Mouse (Mus musculus) forebrain, embryonic 16.5 days (tissue): ENCODE measurements around the gene Med31. TPM values are rescaled to one million over a fixed set of nuclear protein-coding genes. Genes with fewer than 3 reads are reported as not detected.

Source experiments
- ATAC-seq: fragments of 200-750 bp; cut with Nextera tagmentation; 2 replicates; pipeline ENCODE4 v1.8.0; 2017; ENCODE audit warnings: mild to moderate bottlenecking, moderate library complexity
- H3K27ac ChIP-seq: fragments of 300-500 bp; sonication (generic); 2 replicates; pipeline ENCODE4 v1.5.1; 2014; ENCODE audit warnings: low read length, control low read depth
- H3K27me3 ChIP-seq: fragments of 300-500 bp; sonication (generic); replicated peaks from 2 replicates; pipeline ENCODE4 v1.6.1; 2014; ENCODE audit warnings: low read length; ENCODE audit not compliant: control insufficient read depth, insufficient read depth
- H3K36me3 ChIP-seq: fragments of 300-500 bp; sonication (generic); 2 replicates; pipeline ENCODE4 v1.6.1; 2014; ENCODE audit not compliant: control insufficient read depth, insufficient read depth
- H3K4me1 ChIP-seq: fragments of 300-500 bp; sonication (generic); replicated peaks from 2 replicates; pipeline ENCODE4 v1.6.1; 2014; ENCODE audit warnings: low read length; ENCODE audit not compliant: control insufficient read depth, insufficient read depth
- H3K4me2 ChIP-seq: fragments of 300-500 bp; sonication (generic); 2 replicates; pipeline ENCODE4 v1.6.1; 2014; ENCODE audit warnings: mild to moderate bottlenecking, low read length, control low read depth
- H3K4me3 ChIP-seq: fragments of 300-500 bp; sonication (generic); replicated peaks from 2 replicates; pipeline ENCODE4 v1.5.1; 2014; ENCODE audit warnings: mild to moderate bottlenecking, low read length, control low read depth
- H3K9ac ChIP-seq: fragments of 300-500 bp; sonication (generic); replicated peaks from 2 replicates; pipeline ENCODE4 v1.6.1; 2014; ENCODE audit warnings: low read depth, low read length, control low read depth
- H3K9me3 ChIP-seq: fragments of 300-500 bp; sonication (generic); 2 replicates; pipeline ENCODE4 v1.6.1; 2016; ENCODE audit warnings: low read length; ENCODE audit not compliant: control insufficient read depth
- WGBS: fragments of 180-500 bp; shearing (Covaris S2); extraction: QIAGEN DNeasy Blood & Tissue Kit; methylation state at CpG from one replicate; pipeline ENCODE4 v1.1.7; 2014; 5-methylcytosine and 5-hydroxymethylcytosine counted together
- polyA plus RNA-seq: library from polyadenylated mRNA; unstranded; fragments of >200 nt; fragmentation: Nextera tagmentation; extraction: Ambion mirVana; gene quantifications from 2 replicates; pipeline ENCODE4 v1.2.1, GENCODE M21; 2015

Gene Med31
- polyA plus RNA-seq, 1 experiment from 2014 or later: 67.8 TPM

- Histone ChIP-seq H3K4me2 (no peak overlapping the region), H3K36me3 (no peaks in the 10 kb centered on the region), H3K27ac (no peak overlapping the region), H3K9ac (no peak overlapping the region), H3K4me1 (peaks cover 8% of the 10 kb centered on the region), H3K27me3 (no peaks in the 10 kb centered on the region), H3K4me3 (no peak overlapping the region), H3K9me3 (no peaks in the 10 kb centered on the region)
- no peak for ATAC-seq
- 93% methylated on average over 6 of the region's 6 CpGs for WGBS
Observed at GRCm38 (mm10) chr11:72226901-72227300, 11.5 kb upstream of the Med31 start.

DNA sequence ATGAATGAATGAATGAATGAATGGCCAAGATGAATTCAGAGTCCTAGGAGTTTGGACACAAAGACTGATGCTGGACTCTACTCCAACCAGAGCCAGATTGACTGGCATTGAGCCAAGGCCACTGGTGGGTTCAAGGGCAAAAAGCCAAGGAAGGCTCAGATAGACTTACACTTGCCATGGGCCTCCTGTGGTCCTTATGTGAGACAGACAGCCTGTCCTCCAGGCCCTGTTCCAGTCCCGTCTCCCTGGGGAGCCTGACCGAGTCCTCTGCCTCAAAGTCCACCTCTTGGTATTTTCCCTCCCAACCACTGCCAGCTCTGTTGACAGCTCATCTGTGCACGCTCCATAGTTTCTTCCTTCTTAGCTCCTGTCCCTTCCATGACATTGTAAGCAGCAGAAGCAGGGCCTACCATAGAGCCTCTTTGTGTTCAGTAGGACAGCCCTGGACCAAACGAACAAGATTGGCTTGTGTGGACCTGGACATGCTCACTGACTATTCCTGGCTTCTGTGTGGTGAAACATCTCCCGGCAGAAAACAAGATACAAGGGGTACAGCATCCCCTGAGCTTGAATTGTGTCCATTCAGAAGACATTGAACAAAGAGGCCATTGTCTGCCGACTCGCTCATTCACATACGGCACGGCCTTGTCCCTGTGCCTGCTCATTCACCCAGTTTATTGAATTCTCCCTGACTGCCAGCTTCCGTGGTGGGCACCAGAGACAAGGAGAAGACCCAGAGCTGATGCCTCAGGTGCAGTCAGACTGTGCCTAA lies 10.8 kb upstream of the Med31 start:
- Histone ChIP-seq H3K4me1 (peaks cover 8% of the 10 kb centered on the region), H3K9me3 (no peaks in the 10 kb centered on the region), H3K27me3 (no peaks in the 10 kb centered on the region), H3K9ac (no peak overlapping the region), H3K4me2 (no peak overlapping the region), H3K4me3 (no peak overlapping the region), H3K27ac (no peak overlapping the region), H3K36me3 (no peaks in the 10 kb centered on the region)
- WGBS: 22% methylated on average over 10 of the region's 10 CpGs
- ATAC-seq: no peak

GRCm38 (mm10) chr11:72224865-72225264 lies 9.5 kb upstream of the Med31 start:
- WGBS: 17% methylated on average over 5 of the region's 5 CpGs
- Histone ChIP-seq H3K27ac (no peak overlapping the region), H3K36me3 (no peaks in the 10 kb centered on the region), H3K4me1 (peaks cover 8% of the 10 kb centered on the region), H3K9ac (no peak overlapping the region), H3K27me3 (no peaks in the 10 kb centered on the region), H3K9me3 (no peaks in the 10 kb centered on the region), H3K4me3 (no peak overlapping the region), H3K4me2 (no peak overlapping the region)
- ATAC-seq: peak; percentile 50; the same call in 1 of the 2 replicates

DNA sequence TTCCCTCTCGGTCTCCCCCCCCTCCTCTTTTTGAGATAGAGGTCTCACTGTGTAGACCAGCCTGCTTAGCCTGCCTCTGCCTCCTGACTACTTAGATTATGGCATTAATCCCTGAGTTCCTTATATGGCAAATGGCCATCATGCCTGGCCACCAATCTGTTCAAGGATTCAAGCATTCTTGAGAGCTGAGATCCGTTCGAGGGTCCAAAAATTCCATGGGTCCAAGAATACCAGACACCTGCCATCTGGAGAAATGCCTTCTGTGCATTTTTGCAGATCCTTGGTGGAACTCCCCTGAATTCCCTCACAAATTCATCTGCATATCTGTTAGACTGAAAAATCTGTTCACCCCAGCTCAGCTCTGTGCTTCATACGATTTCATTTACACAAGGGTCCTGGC lies 8.0 kb upstream of the Med31 start:
- no peaks in the 10 kb centered on the region for H3K36me3 ChIP-seq
- no peak overlapping the region for H3K4me2 ChIP-seq
- 56% methylated on average over 4 of the region's 4 CpGs for WGBS
- no peak overlapping the region for H3K4me3 ChIP-seq
- no peak overlapping the region for H3K9ac ChIP-seq
- H3K9me3 ChIP-seq: no peaks in the 10 kb centered on the region
- no peaks in the 10 kb centered on the region for H3K27me3 ChIP-seq
- ATAC-seq: no peak
- H3K27ac ChIP-seq: no peak overlapping the region
- H3K4me1 ChIP-seq: peaks cover 8% of the 10 kb centered on the region

DNA sequence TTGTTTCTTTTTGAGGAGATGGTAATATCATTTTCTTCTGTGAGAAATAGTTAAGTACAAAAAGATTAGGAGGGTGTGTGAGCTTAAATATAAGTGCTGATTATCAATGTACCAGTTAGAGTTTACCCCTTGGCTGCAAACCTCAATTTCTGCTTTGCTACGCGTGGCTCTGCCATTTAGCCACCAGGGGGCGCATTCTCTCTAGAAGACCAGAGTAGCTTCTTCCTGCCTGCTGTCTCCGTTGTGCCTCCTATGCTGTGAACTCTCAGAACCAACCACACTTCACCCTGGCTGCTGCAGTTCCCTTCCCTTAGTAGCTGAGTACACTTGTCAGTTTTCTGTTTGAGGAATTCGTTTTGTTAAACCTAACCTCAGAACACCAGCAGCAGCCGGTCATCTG lies 5.9 kb upstream of the Med31 start:
- Histone ChIP-seq H3K4me3 (no peak overlapping the region), H3K9ac (no peak overlapping the region), H3K4me2 (no peak overlapping the region), H3K36me3 (no peaks in the 10 kb centered on the region), H3K27ac (no peak overlapping the region), H3K9me3 (no peaks in the 10 kb centered on the region), H3K27me3 (no peaks in the 10 kb centered on the region), H3K4me1 (peaks cover 13% of the 10 kb centered on the region)
- WGBS: 14% methylated on average over 6 of the region's 6 CpGs
- ATAC-seq: no peak

GRCm38 (mm10) chr11:72217116-72217515 lies 1.7 kb upstream of the Med31 start:
- Histone ChIP-seq H3K9ac (0 out of 2 replicates have a peak overlapping the region, but pooled peaks have one; percentile 13), H3K9me3 (no peaks in the 10 kb centered on the region), H3K4me3 (no peak overlapping the region), H3K4me1 (peaks cover 16% of the 10 kb centered on the region), H3K4me2 (peak overlapping the region; percentile 5; the same call in 1 of the 2 replicates), H3K27me3 (no peaks in the 10 kb centered on the region), H3K27ac (no peak overlapping the region), H3K36me3 (0 out of 2 replicates have a peak, but pooled peaks cover 2% of the 10 kb centered on the region)
- WGBS: 84% methylated on average over 5 of the region's 5 CpGs
- ATAC-seq: no peak

DNA sequence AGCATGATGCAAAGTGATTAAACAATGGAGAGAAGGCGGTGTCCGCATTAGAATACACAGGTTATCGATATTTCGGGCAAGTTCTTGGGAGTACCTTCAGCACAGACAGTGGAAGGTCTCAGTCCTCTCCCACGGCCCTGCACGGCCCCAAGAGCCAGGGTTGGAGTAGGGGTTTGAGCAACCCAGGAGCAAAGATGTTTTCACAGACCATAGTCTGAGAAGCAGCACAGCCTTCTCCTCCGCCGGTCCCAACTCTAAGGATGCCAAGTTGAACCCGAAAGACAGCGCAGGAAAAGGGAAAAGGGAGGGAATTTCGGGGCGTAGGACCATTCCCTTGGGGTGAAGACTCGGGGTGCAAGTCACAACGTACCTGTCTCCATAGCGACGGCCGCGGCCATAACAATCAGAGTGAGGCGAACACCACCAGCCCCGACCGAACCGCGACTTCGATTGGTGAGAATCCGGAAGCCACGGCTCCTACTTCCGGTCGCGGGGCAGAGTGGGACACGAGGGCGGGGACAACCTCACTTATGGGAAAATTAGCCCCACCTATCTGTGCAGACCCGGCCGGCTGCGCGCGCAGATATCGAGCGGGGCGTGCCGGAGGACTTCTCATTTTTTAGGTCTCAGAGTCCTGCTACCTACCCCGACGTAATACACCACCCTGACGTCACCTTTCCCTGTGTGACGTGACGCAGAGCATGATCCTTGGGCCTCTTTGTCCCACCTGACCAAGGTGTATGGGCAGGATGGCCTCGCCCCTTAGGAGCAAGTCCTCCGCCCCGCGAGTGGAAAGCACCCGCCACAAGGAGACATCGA lies 592 bp downstream of the Med31 start:
- peak overlapping the region; percentile 85 for H3K27ac ChIP-seq
- peak; percentile 97 for ATAC-seq
- H3K36me3 ChIP-seq: peaks cover 18% of the 10 kb centered on the region
- H3K9ac ChIP-seq: peak overlapping the region; percentile 73
- H3K4me1 ChIP-seq: peaks cover 16% of the 10 kb centered on the region
- no peaks in the 10 kb centered on the region for H3K9me3 ChIP-seq
- peak overlapping the region; percentile 47 for H3K4me3 ChIP-seq
- WGBS: under 1% methylated on average over 51 of the region's 51 CpGs
- peak overlapping the region; percentile 91 for H3K4me2 ChIP-seq
- no peaks in the 10 kb centered on the region for H3K27me3 ChIP-seq

DNA sequence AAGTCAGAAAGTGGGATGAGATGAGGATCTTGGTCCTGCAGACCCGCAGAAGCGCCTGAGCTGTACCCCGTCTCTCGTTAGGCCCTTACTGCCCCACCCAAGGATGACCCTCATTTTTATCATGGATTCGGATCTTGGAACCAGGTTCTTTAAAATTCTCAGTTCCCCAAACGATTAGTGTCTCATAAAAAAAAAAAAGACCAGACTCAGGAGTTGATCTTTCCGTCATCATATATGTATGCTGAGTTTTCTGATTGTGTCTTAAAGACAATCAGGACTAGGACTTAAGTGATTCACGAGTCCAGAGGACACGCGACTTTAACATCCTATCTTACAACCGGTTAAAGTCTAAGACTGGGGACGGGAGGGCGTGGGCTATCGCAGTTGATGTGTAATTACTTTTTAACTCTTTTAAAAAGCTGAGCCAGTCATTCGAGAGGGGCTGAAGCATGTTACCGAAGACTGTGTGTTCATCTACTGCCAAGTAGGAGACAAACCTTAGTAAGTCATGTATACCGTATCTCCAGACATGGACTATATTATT lies 7.5 kb downstream of the Med31 start:
- H3K4me1 ChIP-seq: peaks cover 27% of the 10 kb centered on the region
- no peaks in the 10 kb centered on the region for H3K9me3 ChIP-seq
- peak overlapping the region; percentile 92 for H3K9ac ChIP-seq
- H3K36me3 ChIP-seq: peaks cover 18% of the 10 kb centered on the region
- WGBS: 18% methylated on average over 17 of the region's 17 CpGs
- H3K27me3 ChIP-seq: no peaks in the 10 kb centered on the region
- H3K4me3 ChIP-seq: peak overlapping the region; percentile 80
- ATAC-seq: no peak
- no peak overlapping the region; the same call in 1 of the 2 replicates for H3K27ac ChIP-seq
- H3K4me2 ChIP-seq: peak overlapping the region; percentile 84

DNA sequence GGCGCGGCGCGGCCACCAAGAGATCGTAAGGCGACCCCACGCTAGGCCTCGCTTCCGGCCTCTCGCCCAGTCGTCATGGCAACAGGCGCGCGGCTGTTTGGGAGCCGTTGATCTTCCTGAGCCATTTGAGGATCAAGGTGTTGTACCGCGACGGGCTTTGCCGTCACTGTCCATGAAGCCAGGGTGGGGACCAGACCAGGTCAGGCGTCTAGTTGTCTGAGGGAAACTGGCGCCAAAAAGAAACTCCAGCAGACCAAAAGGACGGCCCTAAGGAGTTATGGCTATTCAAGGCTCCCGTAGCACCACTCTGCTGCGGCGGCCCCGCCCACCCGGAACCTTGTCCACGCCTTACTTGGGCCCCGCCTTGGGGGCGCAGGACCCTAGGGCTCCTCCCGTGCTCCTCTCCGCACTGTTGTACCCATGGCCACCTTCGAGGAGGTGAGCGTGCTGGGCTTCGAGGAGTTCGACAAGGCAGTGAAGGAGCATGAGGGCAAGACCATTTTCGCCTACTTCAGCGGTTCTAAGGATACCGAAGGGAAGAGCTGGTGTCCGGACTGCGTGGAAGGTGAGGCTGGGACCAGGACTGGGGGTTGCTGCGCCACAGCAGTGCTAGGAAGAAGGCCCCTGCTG lies 8.1 kb downstream of the Med31 start, which contains the start of the genes 4933427D14Rik and Txndc17:
TSS of gene 4933427D14Rik (minus strand) at position 256 of the 630 bp plus-strand sequence.
TSS of gene Txndc17 (plus strand) at position 344 of the 630 bp plus-strand sequence.
- peak; percentile 93 for ATAC-seq
- H3K9ac ChIP-seq: peak within 1 kb of the TSS; percentile 92
- H3K4me1 ChIP-seq: peaks cover 29% of the 10 kb centered on the region
- H3K9me3 ChIP-seq: no peaks in the 10 kb centered on the region
- H3K27me3 ChIP-seq: no peaks in the 10 kb centered on the region
- peak within 1 kb of the TSS; percentile 84 for H3K4me2 ChIP-seq
- under 1% methylated on average over 42 of the region's 42 CpGs for WGBS
- peak within 1 kb of the TSS; percentile 80 for H3K4me3 ChIP-seq
- H3K36me3 ChIP-seq: peaks cover 18% of the 10 kb centered on the region
- peak within 1 kb of the TSS; percentile 52 for H3K27ac ChIP-seq
